Mouse (Mus musculus): ENCODE data around the gene Hrh2.

DNA sequence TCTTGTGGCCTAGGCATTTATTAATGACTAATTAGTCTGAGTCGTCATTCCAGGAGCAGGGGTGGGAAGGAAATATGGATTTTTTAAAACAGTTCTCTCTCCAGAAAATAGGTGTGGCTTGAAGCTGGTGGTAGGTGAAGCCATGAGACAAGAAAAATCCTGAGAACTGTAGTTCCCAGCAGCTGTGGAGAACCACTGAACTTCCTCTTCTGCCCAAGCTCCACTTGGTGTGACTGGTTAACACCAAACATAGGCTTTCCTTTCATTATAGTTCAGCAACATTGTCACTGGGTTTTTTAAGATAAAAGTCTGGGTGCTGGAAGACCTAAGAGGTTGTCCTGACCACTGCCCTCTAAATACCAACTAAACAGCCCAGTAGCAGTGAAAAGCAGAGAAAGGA lies 31.4 kb upstream of the Hrh2 start:
- TF ChIP-seq POLR2A (IDR thresholded peaks at IDR 0.05; ENCODE audit: low read depth, low read length): no peak
- TF ChIP-seq CTCF (conservative IDR thresholded peaks at IDR 0.05; ENCODE audit: insufficient read depth, insufficient read length, low read depth, low read length): no peak

Data from kidney, adult 2 months (tissue).